Mouse (Mus musculus): ENCODE results near the gene Mrtfa.

DNA sequence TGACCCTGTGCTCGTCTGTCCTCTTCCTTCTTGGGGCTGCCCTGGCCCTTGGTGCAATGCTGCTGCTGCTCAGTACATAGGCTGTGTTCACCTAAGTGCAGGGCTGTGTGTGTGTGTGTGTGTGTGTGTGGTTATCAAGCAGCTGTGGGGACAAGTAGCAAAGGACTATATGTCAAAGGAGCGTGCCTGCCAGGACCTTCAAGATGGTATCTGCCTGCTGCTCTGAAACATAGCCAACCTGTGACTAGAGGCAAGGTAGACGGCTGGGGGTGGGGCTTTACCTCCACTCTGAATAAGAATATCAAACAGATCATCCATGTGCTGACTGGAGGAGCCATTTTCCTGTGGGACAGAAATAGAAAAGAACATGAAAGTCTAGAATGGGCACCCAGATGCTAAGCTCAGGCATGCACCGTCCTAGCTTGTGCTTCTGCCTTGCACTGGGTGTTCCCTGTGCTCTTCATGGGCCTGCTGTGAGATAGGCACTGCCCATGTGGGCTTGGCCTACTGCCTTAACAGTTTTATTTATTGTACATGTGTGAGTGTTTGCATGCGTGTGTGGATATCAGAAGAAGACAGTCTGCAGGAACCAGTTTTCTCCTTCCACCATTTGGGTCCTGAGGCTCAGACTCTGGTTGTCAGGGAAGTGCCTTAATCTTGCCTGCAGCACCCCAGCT is 175.4 kb downstream of the Mrtfa start:
- TF ChIP-seq CTCF (IDR thresholded peaks at IDR 0.05; ENCODE audit: low read depth, low read length) (no peak), POLR2A (IDR thresholded peaks at IDR 0.05; ENCODE audit: borderline replicate concordance, low read depth, low read length) (no peak)
